11 mouse cellular contexts compared by ENCODE assay signal in genomic region chr17:83871354-83871753, GRCm38 (mm10). TPM values are rescaled to one million over a fixed set of nuclear protein-coding genes. Genes with fewer than 3 reads are reported as not detected.
"Had no signal": no experiment of that assay in that cellular context is flagged by ENCODE, and none has a peak within 500 bp of the region (broad histone marks: within the 10 kb centered on the region; RNA-seq: fewer than 3 reads in every experiment).

No protein-coding gene starts in this region.

- H3K9ac ChIP-seq: limb, embryonic 13.5 days; midbrain, embryonic 13.5 days had no signal

- ATAC-seq: midbrain, embryonic 13.5 days had no signal

- H3K27ac ChIP-seq: limb, embryonic 13.5 days; midbrain, embryonic 13.5 days had no signal

- H3K4me2 ChIP-seq: limb, embryonic 13.5 days; liver, embryonic 11.5 days; midbrain, embryonic 13.5 days had no signal

- H3K4me3 ChIP-seq: limb, embryonic 13.5 days; midbrain, embryonic 13.5 days had no signal

- H3K9me3 ChIP-seq: limb, embryonic 13.5 days; midbrain, embryonic 13.5 days had no signal

- H3K27me3 ChIP-seq: limb, embryonic 13.5 days; midbrain, embryonic 13.5 days had no signal

- DNase-seq: kidney, postnatal 14 days; left cerebral cortex, postnatal 4 days; lung, adult 18-20 months; right cerebral cortex, postnatal 14 days; thymus, postnatal 4 days had no signal

- H3K36me3 ChIP-seq: limb, embryonic 13.5 days; midbrain, embryonic 13.5 days had no signal

RNA-seq across cellular contexts. Expression of gene Haao, which starts 23.6 kb away (rescaled TPM):
- total RNA-seq: layer of hippocampus, postnatal 14 days; left cerebral cortex, postnatal 10 days; midbrain, postnatal 0 days had no signal
